8 mouse cellular contexts compared by ENCODE assay signal in the genomic region with DNA sequence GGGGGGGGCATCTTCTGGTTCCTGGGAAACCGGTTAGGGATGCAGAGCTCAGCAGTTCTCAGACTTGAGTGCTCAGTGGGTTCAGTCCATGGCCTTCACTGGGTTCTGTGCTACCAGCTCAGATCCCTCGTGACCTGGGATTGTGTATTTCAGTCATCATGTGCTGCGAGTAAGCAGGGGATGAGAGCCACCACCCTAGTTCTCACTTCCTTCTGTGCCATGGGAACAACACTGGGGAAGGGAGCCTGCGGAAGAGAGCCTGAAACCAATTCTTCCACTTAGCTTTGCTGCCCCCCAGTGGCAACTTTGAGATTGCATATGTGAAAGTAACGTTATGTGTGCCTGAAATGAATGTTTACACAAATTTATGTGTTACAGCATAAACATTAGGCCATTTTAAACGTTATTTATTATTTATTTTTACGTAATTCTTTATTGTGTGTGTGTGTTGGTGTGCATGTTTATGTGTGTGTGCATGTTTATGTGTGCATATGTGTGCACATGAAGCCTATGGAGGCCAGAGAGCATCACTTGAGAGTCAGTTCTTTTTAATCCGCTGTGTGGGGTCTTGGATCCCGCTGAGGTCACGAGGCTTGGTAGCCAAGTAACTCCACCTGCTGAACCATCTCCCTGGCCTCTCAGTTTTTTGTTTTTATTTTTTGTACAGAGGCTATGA. TPM values are rescaled to one million over a fixed set of nuclear protein-coding genes. Genes with fewer than 3 reads are reported as not detected.
DNase-seq lines count a peak whose midpoint lies in the region; ATAC-seq and TF ChIP-seq lines count a peak whose summit lies in the region.

No protein-coding gene starts in this region.

- DNase-seq in brain, embryonic 18.5 days (ENCODE audit: low read depth, low spot score), result peak; percentile 45
- peak; percentile 63 for DNase-seq in fibroblast of lung, adult 2 months (ENCODE audit: low read depth)
- DNase-seq in kidney, postnatal 14 days, result peak; percentile 85
- DNase-seq in liver, embryonic 13.5 days, result peak; percentile 51
- peak; percentile 81 for DNase-seq in neural tube, embryonic 10.5 days (ENCODE audit: extremely low spot score, low spot score)

- H3K4me2 ChIP-seq in heart, embryonic 15.5 days, result no peak overlapping the region
- no peak overlapping the region for H3K4me2 ChIP-seq in liver, embryonic 13.5 days
- no peak overlapping the region for H3K4me2 ChIP-seq in stomach, embryonic 15.5 days

- no peaks in the 10 kb centered on the region for H3K79me2 ChIP-seq in C2C12 (ENCODE audit: control insufficient read depth, insufficient read depth)

- no peaks in the 10 kb centered on the region for H3K36me3 ChIP-seq in C2C12 (ENCODE audit: control insufficient read depth, insufficient read depth)
- no peaks in the 10 kb centered on the region for H3K36me3 ChIP-seq in heart, embryonic 15.5 days
- H3K36me3 ChIP-seq in liver, embryonic 13.5 days, result no peaks in the 10 kb centered on the region
- no peaks in the 10 kb centered on the region for H3K36me3 ChIP-seq in stomach, embryonic 15.5 days

- H3K27me3 ChIP-seq in C2C12 (ENCODE audit: control insufficient read depth, insufficient read depth, insufficient read length), result no peaks in the 10 kb centered on the region
- H3K27me3 ChIP-seq in heart, embryonic 15.5 days, result 0 out of 2 replicates have a peak, but pooled peaks cover 6% of the 10 kb centered on the region
- no peaks in the 10 kb centered on the region for H3K27me3 ChIP-seq in liver, embryonic 13.5 days
- no peaks in the 10 kb centered on the region for H3K27me3 ChIP-seq in stomach, embryonic 15.5 days (replicated peaks)

- 0 out of 2 replicates have a peak, but pooled peaks have one; percentile 49 for ATAC-seq in heart, embryonic 15.5 days (replicated peaks; ENCODE audit: insufficient number of reproducible peaks, insufficient read depth, low FRiP score, low read depth)
- 0 out of 2 replicates have a peak, but pooled peaks have one; percentile 45 for ATAC-seq in liver, embryonic 13.5 days (ENCODE audit: low read depth)
- ATAC-seq in stomach, embryonic 15.5 days (ENCODE audit: insufficient read depth, low FRiP score, low read depth), result peak; percentile 77; the same call in 1 of the 2 replicates

- no peaks in the 10 kb centered on the region for H3K9me3 ChIP-seq in heart, embryonic 15.5 days (replicated peaks)
- H3K9me3 ChIP-seq in liver, embryonic 13.5 days (replicated peaks), result no peaks in the 10 kb centered on the region
- H3K9me3 ChIP-seq in stomach, embryonic 15.5 days, result no peaks in the 10 kb centered on the region

- no peaks in the 10 kb centered on the region for H3K4me1 ChIP-seq in heart, embryonic 15.5 days (replicated peaks)
- H3K4me1 ChIP-seq in liver, embryonic 13.5 days (replicated peaks), result no peaks in the 10 kb centered on the region
- H3K4me1 ChIP-seq in stomach, embryonic 15.5 days, result 0 out of 2 replicates have a peak, but pooled peaks cover 3% of the 10 kb centered on the region

- H3K4me3 ChIP-seq in C2C12 (ENCODE audit: insufficient read depth, poor library complexity, severe bottlenecking), result no peak overlapping the region
- no peak overlapping the region for H3K4me3 ChIP-seq in heart, embryonic 15.5 days
- H3K4me3 ChIP-seq in liver, embryonic 13.5 days (replicated peaks), result no peak overlapping the region
- H3K4me3 ChIP-seq in stomach, embryonic 15.5 days (replicated peaks), result no peak overlapping the region

- H3K79me3 ChIP-seq in C2C12 (ENCODE audit: low read depth), result no peaks in the 10 kb centered on the region

- H3ac ChIP-seq in C2C12 (ENCODE audit: control insufficient read depth, insufficient read length, low read depth), result no peak overlapping the region

- no peak overlapping the region for H3K27ac ChIP-seq in heart, embryonic 15.5 days
- no peak overlapping the region for H3K27ac ChIP-seq in liver, embryonic 13.5 days
- no peak overlapping the region for H3K27ac ChIP-seq in stomach, embryonic 15.5 days

- H3K9ac ChIP-seq in heart, embryonic 15.5 days, result no peak overlapping the region
- no peak overlapping the region for H3K9ac ChIP-seq in liver, embryonic 13.5 days
- no peak overlapping the region for H3K9ac ChIP-seq in stomach, embryonic 15.5 days

- TF ChIP-seq CTCF in C2C12 (IDR thresholded peaks at IDR 0.05; ENCODE audit: control insufficient read depth, insufficient read depth, insufficient read length), result peak; percentile 50

- 14% methylated on average over 10 of the region's 10 CpGs for WGBS in heart, embryonic 15.5 days
- 12% methylated on average over 10 of the region's 10 CpGs for WGBS in liver, embryonic 13.5 days (ENCODE audit: insufficient replicate concordance)
- 11% methylated on average over 10 of the region's 10 CpGs for WGBS in stomach, embryonic 15.5 days

TF ChIP-seq in C2C12, 6 proteins besides CTCF, POLR2A, EP300 and RAD21:
- TF ChIP-seq MYOD1 (IDR thresholded peaks at IDR 0.05; ENCODE audit: control insufficient read depth, insufficient read length, low read depth) (no peak), MYOG (IDR thresholded peaks at IDR 0.05; ENCODE audit: control insufficient read depth, extremely low read depth, insufficient read length) (no peak), USF1 (IDR thresholded peaks at IDR 0.05; ENCODE audit: low read depth) (no peak), CEBPB (IDR thresholded peaks at IDR 0.05; ENCODE audit: low read depth) (no peak), FOSL1 (IDR thresholded peaks at IDR 0.05; ENCODE audit: insufficient read depth, low read length, poor library complexity, severe bottlenecking) (no peak), MAX (IDR thresholded peaks at IDR 0.05) (no peak)

RNA-seq across cellular contexts. Expression of a gene that starts 38.8 kb away (rescaled TPM):
- polyA plus RNA-seq in C2C12 (2012; fragmentation: generic; extraction: Trizol), result 0.12 TPM
- polyA plus RNA-seq in heart, embryonic 15.5 days (2015; fragmentation: Nextera tagmentation; extraction: Ambion mirVana), result 0.19 and 0.38 TPM in 2 replicates
- polyA plus RNA-seq in liver, embryonic 13.5 days (2015; fragmentation: Nextera tagmentation; extraction: Ambion mirVana), result not detected in 2 replicates
- 0.09 and 0.23 TPM in 2 replicates for polyA plus RNA-seq in stomach, embryonic 15.5 days (2015; fragmentation: Nextera tagmentation; extraction: Ambion mirVana)

RNA-seq across cellular contexts. Expression of a gene that starts 45.9 kb away (rescaled TPM):
- 0.04 TPM for polyA plus RNA-seq in C2C12 (2012; fragmentation: generic; extraction: Trizol)
- polyA plus RNA-seq in heart, embryonic 15.5 days (2015; fragmentation: Nextera tagmentation; extraction: Ambion mirVana), result 1.2 and 2.5 TPM in 2 replicates
- polyA plus RNA-seq in liver, embryonic 13.5 days (2015; fragmentation: Nextera tagmentation; extraction: Ambion mirVana), result 6.8 and 7.7 TPM in 2 replicates
- 4.4 and 5.4 TPM in 2 replicates for polyA plus RNA-seq in stomach, embryonic 15.5 days (2015; fragmentation: Nextera tagmentation; extraction: Ambion mirVana)
